Mouse (Mus musculus): Measurements from ENCODE around the gene Tifab. TPM values are rescaled to one million over a fixed set of nuclear protein-coding genes. Genes with fewer than 3 reads are reported as not detected.
"Not testable (repeated sequence)": the region's sequence is repeated elsewhere in the genome, so short reads cannot be mapped to it uniquely, and the experiment has no call there.

The Tifab gene
- total RNA-seq (2021), result 1 to 10 TPM; 1.7 to 1.9 TPM
- long read RNA-seq, experiment 1, partial matches to known transcripts, result 0 of 1 reads
- long read RNA-seq, experiment 1, other reads (novel, unspliced or antisense), result 0 of 1 reads
- long read RNA-seq, experiment 2, result 0 reads

DNA sequence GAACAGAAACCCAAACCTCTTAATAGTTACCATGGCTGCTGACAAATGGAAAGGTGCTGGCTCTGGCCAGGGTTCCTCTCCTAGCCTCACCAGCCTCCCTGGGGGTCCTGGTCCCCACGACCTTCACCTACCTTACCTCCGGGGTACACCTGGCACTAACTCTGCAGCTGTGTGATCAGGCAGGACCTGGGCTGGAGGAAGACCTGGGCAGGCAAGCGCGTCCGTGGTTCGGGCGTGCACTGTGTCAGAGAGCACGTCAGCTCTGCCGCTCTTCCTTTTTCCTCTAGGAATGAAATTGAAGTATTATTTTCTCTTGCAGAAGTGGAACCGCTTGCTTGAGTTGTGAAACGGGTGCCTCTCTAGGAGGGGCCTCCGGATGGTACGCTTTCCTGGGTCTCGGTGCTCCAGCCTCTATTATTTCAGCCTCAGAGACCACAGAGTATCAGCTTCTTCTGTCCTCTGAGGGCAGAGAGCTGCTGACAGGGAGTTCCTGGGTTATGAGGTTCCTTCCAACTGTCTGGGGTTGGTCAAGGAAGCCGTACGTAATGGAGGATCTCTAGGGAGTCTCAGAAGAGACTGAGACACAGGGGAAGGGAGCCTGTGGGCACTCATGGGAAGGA is at the start of gene Tifab:
Tifab (minus strand) TSS at position 470 of the 620 bp plus-strand sequence.
- no peak for DNase-seq (ENCODE audit: low spot score in 2 of 2)

DNA sequence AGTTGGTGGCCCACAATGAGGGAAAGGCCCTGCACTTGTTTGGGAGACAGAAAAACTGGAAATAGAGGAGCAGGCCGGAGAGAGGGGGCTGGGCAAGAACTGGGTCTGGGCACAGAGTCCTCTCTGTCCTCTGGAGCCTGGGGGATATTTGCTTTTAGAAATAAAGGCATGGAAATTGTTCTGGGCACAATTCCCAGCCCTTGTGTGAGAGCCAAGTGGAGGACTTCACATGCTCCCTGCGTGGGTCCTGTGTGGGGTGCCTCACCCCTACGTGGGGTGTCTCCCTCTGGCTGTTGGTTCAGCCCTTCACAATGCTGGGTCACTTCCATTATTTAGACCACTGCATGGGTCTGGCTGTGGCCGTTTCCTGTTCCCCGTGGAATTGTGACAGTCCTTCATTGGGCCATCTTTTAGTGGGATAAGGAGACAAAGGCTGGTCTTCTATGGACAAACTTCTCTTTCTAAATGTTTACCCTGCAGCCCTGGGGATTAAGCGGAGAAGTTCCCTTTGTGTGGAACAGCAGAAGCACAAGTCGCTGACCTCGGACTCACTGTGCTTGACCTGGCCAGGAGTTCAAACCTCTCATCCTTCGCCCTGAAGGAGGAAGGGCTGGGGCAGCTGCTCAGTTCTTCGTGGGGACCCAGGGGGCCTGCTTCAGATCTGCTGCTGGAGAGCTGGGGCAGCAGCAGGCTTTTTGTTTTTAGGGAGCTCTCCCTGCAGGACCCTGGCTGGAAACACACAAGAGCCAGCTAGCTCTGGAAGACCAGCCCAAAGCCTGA is 47.7 kb upstream of the Tifab start:
- DNase-seq (ENCODE audit: low spot score in 2 of 2), result peak; percentile 27 to 39

DNA sequence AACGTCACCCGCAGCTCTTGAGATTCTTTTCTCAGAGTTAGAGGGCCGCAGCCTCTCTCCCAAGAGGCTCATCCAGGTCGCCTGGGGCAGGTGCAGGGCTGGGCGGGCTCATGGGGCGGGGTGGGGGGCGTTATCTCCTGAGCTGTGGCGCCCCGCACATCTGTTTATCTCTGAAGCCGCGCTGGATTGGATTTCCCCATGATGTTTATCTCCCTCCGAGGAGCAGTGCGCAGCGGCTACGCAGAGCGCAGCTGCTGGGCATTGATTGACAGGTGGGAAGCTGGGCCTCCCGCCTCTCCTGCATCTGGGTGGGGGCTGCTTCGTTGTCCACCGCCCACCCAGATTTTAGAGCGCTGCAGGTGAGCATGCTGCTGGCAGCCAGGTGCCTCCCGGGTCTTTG is 44.9 kb upstream of the Tifab start:
- DNase-seq (ENCODE audit: low spot score in 2 of 2), result no peak

DNA sequence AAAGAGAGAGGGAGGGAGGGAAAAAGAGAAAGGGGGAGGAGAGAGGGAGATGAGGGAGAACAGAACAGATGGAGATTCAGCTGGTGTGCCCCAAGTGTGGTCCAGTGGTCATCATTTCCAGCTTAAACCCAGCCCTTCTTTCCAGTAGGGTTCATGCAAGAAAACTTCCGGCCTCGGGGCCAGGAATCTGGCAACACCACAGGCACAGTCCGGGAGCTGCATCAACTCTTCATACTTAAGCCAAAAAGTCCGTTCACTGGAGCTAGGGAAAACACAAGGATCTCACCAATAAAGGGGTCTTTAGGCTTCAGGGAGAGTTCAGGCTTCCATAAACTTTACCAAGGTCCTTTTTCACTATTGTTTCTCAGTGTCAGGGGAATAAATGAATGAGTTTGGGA is 44.2 kb upstream of the Tifab start:
- no peak for DNase-seq (ENCODE audit: low spot score in 2 of 2)

DNA sequence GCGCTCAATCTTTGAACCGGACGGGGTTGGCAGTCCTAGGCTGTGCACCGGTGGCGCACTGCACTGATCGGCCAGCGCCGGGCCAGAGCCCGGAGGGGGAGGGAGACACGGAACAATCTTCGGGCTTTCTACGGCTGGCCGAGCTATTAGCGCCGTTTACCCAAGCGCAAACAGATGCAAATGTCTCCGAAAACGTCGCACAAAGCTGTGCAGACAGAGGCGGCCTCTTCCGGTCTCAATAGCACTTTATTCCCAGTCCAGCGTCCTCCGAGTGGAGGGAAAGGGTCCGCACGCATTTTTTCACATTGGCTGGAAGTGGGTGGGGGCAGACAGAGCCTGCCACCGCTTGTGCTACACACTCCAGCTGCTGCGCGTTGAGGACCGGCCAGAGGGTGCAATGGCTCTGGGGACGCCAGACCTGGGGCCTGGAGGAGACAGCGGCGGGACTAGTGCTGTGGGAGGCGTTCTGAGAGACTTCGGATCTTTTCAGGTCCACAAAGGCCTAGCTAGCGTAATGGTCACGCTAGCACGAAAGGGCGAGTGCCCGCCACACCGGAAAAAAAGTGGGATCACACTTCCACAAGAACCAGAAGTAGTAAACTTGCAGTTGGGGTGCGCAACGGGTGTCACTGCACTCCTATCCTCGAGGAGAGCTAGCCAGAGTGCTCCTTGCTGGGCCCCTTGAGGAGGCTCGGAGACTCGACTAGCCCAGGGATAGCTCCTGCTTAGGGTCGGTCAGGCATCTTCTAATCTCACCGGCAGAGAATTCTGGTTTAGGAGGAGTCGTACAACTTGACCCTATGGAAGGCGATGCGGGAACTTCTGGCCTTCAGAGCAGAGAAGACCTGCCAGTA is 43.5 kb upstream of the Tifab start:
- DNase-seq (ENCODE audit: low spot score in 2 of 2), result peak in 1 of 2 experiments; percentile 29

DNA sequence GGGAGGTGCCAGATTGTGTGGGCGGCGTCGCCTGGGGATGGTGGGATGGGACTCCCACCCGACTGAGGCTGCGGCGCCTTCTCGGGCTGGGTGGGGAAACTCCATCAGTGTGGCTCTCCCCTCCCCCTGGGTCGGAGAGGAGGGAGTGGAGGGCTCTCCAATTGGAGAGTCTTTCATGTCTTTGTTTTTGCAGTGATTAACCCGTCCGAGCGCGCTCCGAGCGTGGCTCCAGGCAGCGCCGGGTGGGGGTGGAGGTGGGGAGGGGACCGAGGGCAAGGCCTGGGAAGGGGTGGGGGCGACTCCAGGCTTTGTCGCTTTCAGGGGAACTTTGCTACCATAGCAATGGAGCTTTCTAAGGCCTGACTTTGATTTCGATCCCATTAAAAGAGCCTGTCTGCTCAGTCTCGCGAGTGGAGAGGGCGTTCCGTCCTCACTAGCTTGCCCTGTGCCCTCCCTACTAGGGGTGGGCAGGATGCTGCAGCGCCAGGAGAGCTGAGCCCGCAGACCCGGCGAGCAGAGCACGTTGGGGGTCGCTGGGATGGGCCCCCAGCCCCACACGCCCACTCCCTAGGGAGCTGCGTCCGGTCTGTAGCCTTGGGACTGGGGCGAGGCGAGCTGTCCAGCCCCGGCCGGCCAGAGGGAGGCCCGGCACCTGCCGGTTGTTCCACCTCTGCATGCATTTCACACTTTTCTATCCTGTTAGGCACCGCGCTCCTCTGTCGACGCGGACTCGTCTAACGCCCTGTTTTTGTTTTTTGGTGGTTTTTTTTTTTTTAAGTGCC is 42.6 kb upstream of the Tifab start:
- DNase-seq (ENCODE audit: low spot score in 2 of 2), result peak in 1 of 2 experiments; percentile 10

DNA sequence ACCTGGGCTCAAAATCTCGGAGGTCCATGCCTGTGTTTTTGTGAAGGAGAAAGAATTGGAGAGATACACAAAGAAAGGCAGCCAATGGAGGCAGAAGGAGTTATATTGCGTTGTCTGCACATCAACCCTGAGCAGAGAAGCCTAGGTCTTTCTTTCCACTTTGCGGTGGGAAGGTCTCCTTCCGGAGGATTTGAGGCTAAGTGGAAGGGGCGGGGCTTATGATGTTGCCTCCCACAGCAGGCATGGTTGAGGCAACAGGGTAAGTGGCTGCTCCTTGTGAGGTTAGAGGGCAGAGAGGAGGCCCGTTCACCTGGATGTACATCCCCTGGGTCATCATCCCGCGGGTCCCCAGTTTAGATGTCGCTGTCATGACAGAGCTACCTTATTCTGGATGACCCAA is 40.6 kb upstream of the Tifab start:
- DNase-seq (ENCODE audit: low spot score in 2 of 2), result no peak

DNA sequence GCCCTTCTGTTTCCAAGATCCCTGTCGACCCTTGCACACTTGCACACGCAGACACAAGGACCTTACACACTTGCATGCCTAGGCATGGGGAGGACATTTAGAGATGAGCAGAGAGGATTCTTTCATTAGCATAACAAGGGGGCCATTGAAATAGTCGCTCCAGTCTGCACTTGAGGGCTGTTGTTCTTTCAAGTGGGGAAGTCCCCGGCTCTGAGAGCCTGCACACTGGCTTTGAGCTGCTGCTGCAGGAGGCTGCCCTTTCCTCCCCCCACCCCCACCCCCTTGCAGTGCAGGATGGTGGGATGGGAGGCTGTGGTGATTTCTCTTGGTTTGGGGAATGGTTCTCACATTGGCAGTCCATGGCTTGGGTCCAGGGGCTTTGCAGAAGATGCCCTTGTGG is 37.4 kb upstream of the Tifab start:
- DNase-seq (ENCODE audit: low spot score in 2 of 2), result no peak

DNA sequence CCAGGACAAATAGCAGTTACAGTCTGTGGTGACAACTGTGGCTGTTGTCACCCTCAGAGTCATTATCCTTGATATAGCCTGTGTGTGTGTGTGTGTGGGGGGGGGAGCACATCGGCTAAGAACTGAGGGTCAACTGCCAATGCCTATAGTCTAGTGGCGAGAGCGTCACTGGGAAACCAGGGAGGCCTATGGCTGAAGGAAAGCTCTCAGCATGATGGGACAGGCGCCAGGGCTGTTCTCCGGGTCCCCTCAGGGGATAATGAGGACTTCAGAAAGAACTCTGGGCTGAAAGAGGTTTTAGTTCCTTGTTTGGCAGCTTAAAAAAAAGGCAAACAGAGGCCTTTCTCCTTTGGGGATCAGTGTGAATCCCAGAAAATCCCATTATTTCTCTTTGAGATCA is 35.9 kb upstream of the Tifab start:
- no peak for DNase-seq (ENCODE audit: low spot score in 2 of 2)

DNA sequence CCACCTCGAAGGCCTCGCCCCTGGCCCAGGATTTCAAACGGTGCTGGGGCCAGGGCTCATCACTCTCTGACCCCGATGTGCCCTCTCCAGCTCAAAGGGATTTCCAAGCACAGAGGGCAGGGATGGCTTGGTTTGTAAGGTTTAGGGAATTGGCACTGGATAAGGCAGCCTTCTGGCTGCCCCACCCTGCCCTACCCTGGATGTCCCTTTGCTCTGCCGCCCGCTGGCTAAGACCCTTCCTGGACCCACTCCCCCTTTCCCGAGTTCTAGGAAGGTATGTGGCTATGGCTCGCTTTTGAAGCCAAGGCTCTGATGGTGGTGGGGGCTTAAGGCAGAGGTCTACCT is 30.4 kb upstream of the Tifab start:
- no peak for DNase-seq (ENCODE audit: low spot score in 2 of 2)

DNA sequence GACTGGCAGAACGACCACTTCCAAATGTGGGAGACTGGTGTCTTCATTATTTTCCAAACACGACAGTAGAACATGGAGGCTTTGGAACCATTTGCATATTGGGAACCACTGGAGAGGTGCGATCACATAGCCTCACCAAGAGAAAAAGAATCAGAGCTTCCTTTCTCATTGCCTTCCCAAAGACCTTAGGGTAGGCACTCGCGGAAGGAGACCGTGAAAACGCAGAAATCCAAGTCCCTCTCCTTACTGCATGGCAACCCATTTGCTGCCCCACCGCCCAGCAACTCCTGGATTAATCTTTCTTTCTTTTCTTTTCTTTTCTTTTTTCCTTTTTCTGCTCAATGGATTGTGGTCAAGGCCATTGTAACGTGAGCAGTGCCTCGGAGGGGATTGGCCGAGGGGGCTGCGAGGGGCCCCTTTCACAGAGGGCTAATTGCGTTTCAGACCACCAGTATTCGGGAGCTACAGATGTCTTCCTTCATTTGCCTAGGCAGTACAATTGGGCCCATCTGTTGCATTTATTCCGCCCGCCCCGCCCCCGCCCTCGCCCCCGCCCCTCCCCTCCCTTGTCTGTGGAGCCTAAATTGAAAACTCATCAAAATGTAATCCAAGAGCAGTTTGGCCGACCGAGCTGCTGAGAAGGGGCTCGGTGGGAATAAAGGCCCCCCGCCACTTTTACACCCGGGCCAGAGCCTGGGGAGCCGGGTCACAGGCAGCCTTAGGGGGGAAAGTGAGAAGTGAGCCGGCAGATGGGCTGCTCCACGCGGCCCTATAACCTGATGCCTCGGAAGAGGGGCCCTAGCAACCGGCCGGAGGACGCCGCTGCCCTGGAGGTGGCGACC is 29.8 kb upstream of the Tifab start:
- DNase-seq (ENCODE audit: low spot score in 2 of 2), result no peak

DNA sequence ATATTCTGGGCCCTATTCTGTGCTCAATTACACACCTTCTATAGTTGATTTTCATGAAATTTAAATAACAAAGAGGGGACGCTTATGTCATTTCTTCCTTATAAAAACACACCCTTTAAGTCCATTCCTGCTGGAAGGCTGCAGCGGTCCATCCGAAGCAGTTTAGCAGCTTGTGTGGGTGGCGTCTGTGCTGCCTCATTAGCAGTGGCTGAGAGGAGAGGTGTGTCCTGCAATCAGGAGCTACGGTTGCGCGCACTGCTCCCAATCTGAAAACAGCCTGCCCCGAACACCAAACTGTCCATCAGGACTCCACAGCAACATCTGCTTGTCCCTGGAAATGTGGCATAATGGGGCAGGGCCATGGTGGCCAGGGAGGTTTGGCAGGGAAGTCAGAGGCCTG is 20.8 kb upstream of the Tifab start:
- DNase-seq (ENCODE audit: low spot score in 2 of 2), result no peak

DNA sequence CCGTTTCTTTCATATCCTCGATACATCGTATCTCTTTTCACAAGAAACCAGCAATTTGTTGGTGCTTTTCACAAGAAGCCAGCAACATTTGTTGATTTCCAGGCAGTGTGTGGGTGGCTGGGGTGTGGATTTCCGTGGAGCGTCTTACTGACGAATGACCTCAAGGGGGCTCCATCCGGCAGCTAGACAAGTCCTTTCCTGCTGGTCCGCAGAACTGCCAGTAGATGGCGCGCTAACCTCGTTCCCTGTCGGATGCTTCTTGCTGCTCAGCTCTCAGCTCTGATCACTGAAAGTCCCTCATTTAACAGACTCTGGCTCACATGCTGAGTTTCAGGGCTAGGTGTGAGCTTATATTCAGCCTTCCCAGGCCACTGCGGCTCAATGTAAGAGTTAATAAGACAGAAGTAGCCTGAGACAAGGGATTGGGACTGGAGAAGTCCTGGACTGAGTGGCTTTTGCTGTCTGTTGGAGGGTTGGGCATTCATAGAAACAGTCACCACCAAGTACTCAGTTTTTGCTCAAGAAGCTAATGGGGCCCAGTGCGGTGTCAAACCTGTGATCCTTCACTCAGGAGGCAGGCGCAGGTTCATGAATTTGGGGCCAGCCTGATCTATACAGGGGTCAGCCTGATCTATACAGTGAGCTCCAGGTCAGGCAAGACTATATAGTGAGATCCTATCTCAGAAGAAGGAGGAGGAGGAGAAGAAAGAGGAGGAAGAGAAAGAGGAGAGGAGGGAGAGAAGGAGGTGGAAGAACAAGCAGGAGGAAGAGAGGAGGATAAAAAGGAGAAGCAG is 19.0 kb upstream of the Tifab start:
- DNase-seq (ENCODE audit: low spot score in 2 of 2), result peak; percentile 86 to 90

DNA sequence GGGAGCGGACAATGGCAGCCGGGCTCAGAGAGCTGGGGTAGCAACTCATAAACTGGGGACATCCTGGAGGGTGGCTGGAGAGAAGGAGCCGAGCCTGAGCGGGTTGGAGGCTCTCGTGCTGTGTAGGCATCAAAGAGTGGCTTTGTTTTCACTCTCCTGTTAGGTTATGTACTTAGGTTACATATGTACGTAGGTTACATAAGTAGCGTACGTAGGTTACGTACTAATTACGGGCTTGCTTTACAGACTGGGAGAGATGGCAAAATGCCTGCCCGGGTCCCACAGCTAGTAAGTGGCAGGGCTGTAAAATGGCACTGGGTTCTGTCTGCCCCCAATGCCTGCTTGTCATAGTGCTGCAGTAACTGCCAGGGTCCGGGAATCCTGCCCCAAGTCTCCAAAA is 18.3 kb upstream of the Tifab start:
- DNase-seq (ENCODE audit: low spot score in 2 of 2), result no peak

DNA sequence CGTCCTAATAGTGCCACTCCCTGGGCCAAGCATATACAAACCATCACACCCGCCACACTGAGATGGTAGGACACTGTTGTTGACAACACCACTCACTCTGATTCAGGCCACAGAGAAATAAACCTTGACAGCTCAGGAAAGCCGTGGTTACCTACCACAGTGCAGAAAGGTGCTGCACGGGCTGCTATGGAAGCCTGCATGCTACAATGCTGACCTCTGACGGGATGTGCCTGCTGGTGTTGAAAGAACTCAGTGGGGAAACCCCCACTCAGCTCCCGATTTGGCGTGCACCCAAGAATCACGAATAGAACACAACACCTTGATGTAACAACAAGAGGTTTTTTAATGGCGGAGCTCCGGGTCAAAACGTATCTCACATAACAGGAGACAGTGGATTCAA is 17.1 kb upstream of the Tifab start:
- not testable (repeated sequence) for DNase-seq (ENCODE audit: low spot score in 2 of 2)

DNA sequence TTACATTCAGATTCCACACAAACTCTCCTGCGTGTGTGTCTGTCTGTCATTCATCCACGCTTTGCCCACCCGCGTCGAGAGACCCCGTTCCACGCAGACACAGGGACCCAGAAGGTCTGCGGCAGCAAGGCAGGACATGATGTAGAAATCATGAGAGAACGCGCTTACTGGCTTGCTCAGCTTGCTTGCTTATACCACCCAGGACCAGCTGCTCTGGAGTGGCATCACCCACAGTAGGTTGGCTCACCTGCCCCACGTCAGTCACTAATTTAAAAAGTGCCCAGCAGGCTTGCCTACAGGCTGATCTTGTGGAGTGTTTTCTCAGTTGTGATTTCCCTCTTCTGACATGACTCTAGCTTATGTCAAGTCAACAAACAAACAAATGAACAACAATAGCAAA is 15.5 kb upstream of the Tifab start:
- DNase-seq (ENCODE audit: low spot score in 2 of 2), result not testable (repeated sequence)

DNA sequence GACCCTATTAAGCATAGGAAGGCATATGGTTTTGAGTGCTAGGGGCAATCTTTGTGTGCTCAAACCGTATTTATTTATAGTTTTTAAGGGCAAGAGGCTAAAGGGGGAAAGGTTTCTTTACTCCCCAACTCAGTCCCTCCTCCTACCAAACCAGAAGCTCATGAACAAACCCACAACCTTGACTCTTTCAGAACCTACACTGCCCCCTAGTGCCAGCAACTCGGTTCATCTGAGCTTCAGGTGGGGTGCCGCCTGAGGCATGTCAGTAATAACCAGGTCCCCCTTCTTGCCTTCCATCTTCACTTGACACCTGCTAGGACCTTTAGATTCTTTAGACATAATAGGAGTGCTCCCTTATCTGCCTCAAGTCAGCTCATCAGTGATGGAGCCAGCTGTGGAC is 12.5 kb upstream of the Tifab start:
- peak in 1 of 2 experiments; percentile 34 for DNase-seq (ENCODE audit: low spot score in 2 of 2)

DNA sequence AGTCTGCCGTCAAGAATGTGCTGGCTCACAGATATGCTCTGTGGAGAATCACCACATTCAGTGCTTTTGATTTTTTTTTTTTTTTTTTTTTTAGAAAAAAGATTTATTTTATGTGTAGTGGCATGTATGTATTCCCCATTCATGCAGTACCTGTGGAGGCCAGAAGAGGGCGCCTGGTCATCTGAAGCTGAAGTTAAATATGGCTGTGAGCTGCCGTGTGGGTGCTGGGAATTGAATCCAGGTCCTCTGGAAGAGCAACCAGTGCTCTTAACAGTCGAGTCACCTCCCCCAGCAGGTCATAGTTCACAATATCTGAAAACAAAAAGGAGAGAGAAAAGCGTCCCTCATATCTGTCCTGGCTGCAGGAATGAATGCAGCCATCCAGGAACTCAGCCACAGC is 11.0 kb upstream of the Tifab start:
- no peak for DNase-seq (ENCODE audit: low spot score in 2 of 2)

DNA sequence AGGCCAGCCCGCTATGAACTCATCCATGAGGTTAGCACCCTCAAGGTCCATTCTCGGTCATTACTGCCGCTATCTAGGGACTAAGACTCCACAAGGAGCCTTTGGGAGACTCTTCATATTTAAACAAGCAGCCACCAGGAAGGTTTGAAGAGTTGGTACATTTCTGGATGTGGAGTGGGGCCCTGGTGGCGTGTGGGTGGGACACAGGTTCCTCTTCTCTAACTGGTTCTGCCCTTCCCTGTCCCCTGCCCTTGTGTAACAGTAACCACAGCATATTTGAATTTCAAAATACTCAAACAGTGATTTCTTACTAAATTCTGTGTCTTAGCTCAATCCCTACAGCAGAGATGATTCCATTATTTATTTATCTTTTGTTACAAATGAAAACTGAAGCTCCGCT is 5.0 kb upstream of the Tifab start:
- no peak for DNase-seq (ENCODE audit: low spot score in 2 of 2)
